Mouse (Mus musculus) G1E (cell line): ENCODE results near the gene Calm3. TPM values are rescaled to one million over a fixed set of nuclear protein-coding genes. Genes with fewer than 3 reads are reported as not detected.

Source experiments
- ATAC-seq: 2 replicates; pipeline ENCODE4 v1.8.0; 2016; ENCODE audit warnings: mild to moderate bottlenecking; ENCODE audit not compliant: insufficient number of reproducible peaks, poor library complexity, low FRiP score, severe bottlenecking; ENCODE audit errors: extremely low read depth
- DNase-seq: peaks from one replicate; pipeline ENCODE4 v3.0.0; 2012; ENCODE audit warnings: low spot score
- H3K27me3 ChIP-seq: 2 replicates; pipeline ENCODE4 v1.6.1; 2012; ENCODE audit warnings: mild to moderate bottlenecking, low read length, inconsistent platforms; ENCODE audit not compliant: insufficient read depth
- H3K36me3 ChIP-seq: replicated peaks from 2 replicates; pipeline ENCODE3; 2012; ENCODE audit warnings: mild to moderate bottlenecking, inconsistent platforms
- H3K4me1 ChIP-seq: 2 replicates; pipeline ENCODE4 v1.6.1; 2012; ENCODE audit warnings: low read depth, low read length, inconsistent platforms, mixed read lengths; ENCODE audit not compliant: insufficient read depth
- H3K4me3 ChIP-seq: 2 replicates; pipeline ENCODE4 v1.5.1; 2012; ENCODE audit warnings: low read depth, mild to moderate bottlenecking, inconsistent platforms, low read length, moderate library complexity, mixed read lengths
- H3K9me3 ChIP-seq: replicated peaks from 2 replicates; pipeline ENCODE4 v1.6.1; 2012; ENCODE audit warnings: inconsistent platforms
- CTCF ChIP-seq: IDR thresholded peaks from 2 replicates; pipeline ENCODE4 v1.5.1; 2012; ENCODE audit warnings: low read depth, low read length, inconsistent platforms, mixed read lengths
- GATA1 ChIP-seq: IDR thresholded peaks from 2 replicates; pipeline ENCODE4 v1.6.1; 2012; ENCODE audit warnings: borderline replicate concordance, low read length, inconsistent platforms, mixed read lengths
- GATA2 ChIP-seq: IDR thresholded peaks from 2 replicates; pipeline ENCODE4 v1.6.1; 2012; ENCODE audit warnings: low read depth, low read length, inconsistent platforms, borderline replicate concordance
- POLR2AphosphoS5 ChIP-seq: IDR thresholded peaks from 2 replicates; pipeline ENCODE4 v1.6.1; 2012; ENCODE audit warnings: low read depth, low read length, inconsistent platforms; ENCODE audit not compliant: insufficient replicate concordance
- TAL1 ChIP-seq: conservative IDR thresholded peaks from 2 replicates; pipeline ENCODE4 v1.6.1; 2012; ENCODE audit warnings: low read depth, low read length, inconsistent platforms, mixed read lengths
- polyA plus RNA-seq: library from polyadenylated mRNA; stranded (reverse); fragments of >175 nt; gene quantifications from 2 replicates; pipeline ENCODE4 v1.2.3, GENCODE M21; 2012
- total RNA-seq, 2 experiments: library from RNA; stranded (forward) in 1 of 2; stranded (reverse) in 1 of 2; fragments of 200-1000 nt in 1 of 2; fragments of >200 nt in 1 of 2; fragmentation: Nextera tagmentation in 1 of 2; gene quantifications; 2 replicates each; pipeline ENCODE4 v1.2.3; 2014 to 2017

Gene Calm3
- total and polyA plus RNA-seq, 3 experiments: 157 to 792 (median 344) TPM

DNA sequence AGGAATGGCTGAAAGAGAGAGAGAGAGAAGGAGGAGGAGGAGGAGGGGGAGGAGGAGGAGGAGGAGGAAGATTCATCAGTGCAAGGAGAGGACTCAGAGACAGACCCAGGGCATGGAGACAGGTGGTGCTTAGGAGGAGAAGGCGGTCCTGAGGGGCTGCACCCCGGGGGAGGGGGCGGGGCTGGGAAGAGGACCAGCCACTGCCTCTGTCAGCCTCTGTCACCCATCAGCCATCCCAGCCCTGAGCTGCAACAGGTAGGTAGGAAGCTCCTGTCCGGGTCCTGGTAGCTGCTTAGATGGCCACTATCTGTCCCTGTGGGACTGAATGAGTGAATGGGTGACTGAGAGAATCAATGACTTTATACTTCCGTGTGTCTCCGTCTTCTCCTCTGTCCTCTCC is 30.3 kb downstream of the Calm3 start:
- DNase-seq: no peak
- Histone ChIP-seq H3K27me3 (peaks cover 46% of the 10 kb centered on the region), H3K36me3 (no peaks in the 10 kb centered on the region), H3K4me1 (peaks cover 26% of the 10 kb centered on the region), H3K4me3 (no peak overlapping the region), H3K9me3 (no peaks in the 10 kb centered on the region)
- TF ChIP-seq TAL1: no peak
- TF ChIP-seq CTCF: no peak
- TF ChIP-seq POLR2AphosphoS5: no peak
- ATAC-seq: no peak

- TF ChIP-seq POLR2AphosphoS5: no peak
- TF ChIP-seq CTCF: no peak
- no peak for TF ChIP-seq GATA1
- no peak for TF ChIP-seq GATA2
- TF ChIP-seq TAL1: no peak
- Histone ChIP-seq H3K9me3 (no peaks in the 10 kb centered on the region), H3K4me1 (peaks cover 26% of the 10 kb centered on the region), H3K36me3 (no peaks in the 10 kb centered on the region), H3K27me3 (peaks cover 48% of the 10 kb centered on the region), H3K4me3 (peak overlapping the region; percentile 66; the same call in 1 of the 2 replicates)
- ATAC-seq (no peak), DNase-seq (no peak)
Measured at GRCm38 (mm10) chr7:16892352-16892730, 31.6 kb downstream of the Calm3 start.

GRCm38 (mm10) chr7:16891641-16892351 is 32.1 kb downstream of the Calm3 start, which contains the start of gene Gng8:
Gng8 (plus strand) TSS chr7:16891786.
- peak; percentile 65 for DNase-seq
- Histone ChIP-seq H3K4me1 (peaks cover 26% of the 10 kb centered on the region), H3K27me3 (peaks cover 48% of the 10 kb centered on the region), H3K4me3 (peak within 1 kb of the TSS; percentile 66), H3K36me3 (no peaks in the 10 kb centered on the region), H3K9me3 (peaks cover under 1% of the 10 kb centered on the region; the same call in 1 of the 2 replicates)
- peak; percentile 78 for TF ChIP-seq CTCF
- no peak for TF ChIP-seq TAL1
- ATAC-seq: peak; percentile 74

GRCm38 (mm10) chr7:16890944-16891343 is 33.0 kb downstream of the Calm3 start:
- Histone ChIP-seq H3K4me1 (peaks cover 26% of the 10 kb centered on the region), H3K27me3 (peaks cover 45% of the 10 kb centered on the region)
- no peak for TF ChIP-seq POLR2AphosphoS5

DNA sequence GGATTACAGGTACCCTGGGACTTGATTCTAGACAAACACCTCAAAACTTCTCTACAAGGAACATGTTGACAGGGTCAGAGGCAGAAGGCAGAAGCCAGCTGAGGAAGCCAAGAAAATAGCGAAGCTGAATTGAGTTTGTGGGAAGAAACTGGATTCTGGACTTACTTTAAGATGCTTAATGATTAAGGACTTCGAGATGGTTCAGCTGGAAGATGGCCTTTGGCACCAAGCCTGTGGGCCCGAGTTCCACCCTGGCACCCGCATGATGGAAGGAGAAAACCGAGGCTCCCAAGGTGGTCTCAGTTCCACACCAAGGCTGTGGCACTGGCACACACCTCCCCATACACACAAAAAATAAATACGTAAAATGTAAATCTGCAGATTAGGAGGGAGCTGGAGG is 33.4 kb downstream of the Calm3 start:
- Histone ChIP-seq H3K27me3 (peaks cover 44% of the 10 kb centered on the region), H3K9me3 (peaks cover 13% of the 10 kb centered on the region), H3K36me3 (no peaks in the 10 kb centered on the region), H3K4me3 (no peak overlapping the region), H3K4me1 (peaks cover 26% of the 10 kb centered on the region)
- DNase-seq (no peak), ATAC-seq (no peak)
- TF ChIP-seq POLR2AphosphoS5 (no peak), GATA1 (no peak), TAL1 (no peak), GATA2 (no peak), CTCF (no peak)

More at GRCm38 (mm10) chr7:16890944-16891343, 33.0 kb downstream of the Calm3 start:
- DNase-seq (no peak), ATAC-seq (no peak)
- Histone ChIP-seq H3K9me3 (peaks cover 9% of the 10 kb centered on the region), H3K4me3 (no peak overlapping the region), H3K36me3 (no peaks in the 10 kb centered on the region)

GRCm38 (mm10) chr7:16885905-16886304 is 38.0 kb downstream of the Calm3 start:
- ATAC-seq (no peak), DNase-seq (no peak)
- no peaks in the 10 kb centered on the region for H3K4me1 ChIP-seq
- peak overlapping the region; percentile 9; the same call in 1 of the 2 replicates for H3K4me3 ChIP-seq
- TF ChIP-seq GATA1 (no peak), TAL1 (no peak), POLR2AphosphoS5 (no peak), GATA2 (no peak), CTCF (no peak)
- H3K9me3 ChIP-seq: peaks cover 24% of the 10 kb centered on the region
- no peaks in the 10 kb centered on the region for H3K36me3 ChIP-seq
- peaks cover 30% of the 10 kb centered on the region for H3K27me3 ChIP-seq

DNA sequence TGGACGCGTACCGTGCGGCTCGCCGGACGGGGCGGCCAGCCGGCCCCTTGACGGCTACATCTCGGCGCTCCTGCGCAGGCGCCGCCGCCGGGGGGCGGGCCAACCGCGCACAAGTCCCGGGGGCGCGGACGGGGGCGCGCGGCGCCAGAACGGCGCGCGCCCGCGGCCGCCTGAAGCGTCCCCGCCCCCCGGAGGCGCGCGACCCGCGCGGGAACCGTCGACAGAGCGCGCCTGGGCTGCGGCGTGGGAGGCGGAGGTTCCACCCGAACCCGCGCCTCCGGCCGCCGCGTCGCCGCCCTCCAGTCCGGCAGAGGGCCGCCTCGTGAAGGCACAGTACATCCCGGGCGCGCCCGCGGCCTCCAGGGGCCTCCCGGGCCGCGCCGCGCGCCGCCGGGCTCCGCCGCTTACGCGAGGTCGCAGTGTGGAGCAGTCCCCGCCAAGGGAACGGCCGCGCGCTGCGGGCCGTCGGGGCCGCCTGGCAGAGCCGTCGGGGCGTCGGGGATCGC is 38.6 kb downstream of the Calm3 start:
- H3K27me3 ChIP-seq: peaks cover 32% of the 10 kb centered on the region
- peaks cover 24% of the 10 kb centered on the region for H3K9me3 ChIP-seq
- TF ChIP-seq CTCF: no peak
- TF ChIP-seq GATA2: no peak
- no peak for TF ChIP-seq POLR2AphosphoS5
- TF ChIP-seq TAL1: no peak
- TF ChIP-seq GATA1: no peak
- H3K4me3 ChIP-seq: no peak overlapping the region; the same call in 1 of the 2 replicates
- no peaks in the 10 kb centered on the region; the same call in 1 of the 2 replicates for H3K4me1 ChIP-seq
- ATAC-seq (no peak), DNase-seq (no peak)
- no peaks in the 10 kb centered on the region for H3K36me3 ChIP-seq
